In the genomic region with DNA sequence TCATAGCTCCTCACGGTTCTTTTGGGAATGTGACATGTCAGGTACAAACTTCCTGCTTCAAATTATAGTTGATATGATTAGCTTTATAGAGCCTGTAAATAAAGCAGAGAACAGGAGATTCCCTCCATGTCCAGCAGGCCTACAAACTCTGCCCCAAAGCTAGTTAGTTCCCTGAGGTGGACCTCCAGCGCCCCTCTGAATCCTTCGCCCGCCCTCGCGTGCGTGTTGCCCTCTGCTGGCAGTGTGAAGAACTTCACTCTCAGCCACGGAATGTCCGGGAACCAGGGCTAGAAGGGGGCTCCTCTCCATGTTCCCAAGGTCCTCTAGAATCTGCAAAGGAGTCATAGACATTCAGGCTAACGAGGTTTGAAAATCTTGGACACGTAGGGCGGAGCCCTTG, we compare ENCODE assay signal across 8 mouse cellular contexts. TPM values are rescaled to one million over a fixed set of nuclear protein-coding genes. Genes with fewer than 3 reads are reported as not detected.
DNase-seq lines count a peak whose midpoint lies in the region; ATAC-seq and TF ChIP-seq lines count a peak whose summit lies in the region.

No protein-coding gene starts in this region.

- no peaks in the 10 kb centered on the region for H3K79me2 ChIP-seq in heart, adult 2 months (replicated peaks; ENCODE audit: control insufficient read depth, insufficient read depth, low read length)
- no peaks in the 10 kb centered on the region for H3K79me2 ChIP-seq in liver, adult 2 months (ENCODE audit: control insufficient read depth, insufficient read depth, low read length)

- peaks cover 1% of the 10 kb centered on the region for H3K4me1 ChIP-seq in heart, adult 2 months (ENCODE audit: control insufficient read depth, insufficient read depth, low read length)
- peaks cover 7% of the 10 kb centered on the region for H3K4me1 ChIP-seq in heart, embryonic 11.5 days (ENCODE audit: control insufficient read depth, insufficient read depth, low read length)
- H3K4me1 ChIP-seq in cortical plate, adult 2 months (ENCODE audit: control insufficient read depth, insufficient read depth, low read length), result no peaks in the 10 kb centered on the region
- peaks cover 4% of the 10 kb centered on the region; the same call in 1 of the 2 replicates for H3K4me1 ChIP-seq in liver, adult 2 months (ENCODE audit: control insufficient read depth, insufficient read depth, low read length)

- no peak overlapping the region for H3K9ac ChIP-seq in heart, adult 2 months (ENCODE audit: low read depth, low read length)
- no peak overlapping the region for H3K9ac ChIP-seq in heart, embryonic 11.5 days (ENCODE audit: low read depth, low read length)
- H3K9ac ChIP-seq in liver, adult 2 months (ENCODE audit: low read depth, low read length), result no peak overlapping the region

- no peaks in the 10 kb centered on the region for H3K9me3 ChIP-seq in heart, embryonic 11.5 days (replicated peaks; ENCODE audit: control insufficient read depth, low read length)

- WGBS in heart, adult 2 months, result 10% methylated on average over 12 of the region's 12 CpGs
- WGBS in heart, embryonic 11.5 days (ENCODE audit: insufficient replicate concordance), result 4% methylated on average over 12 of the region's 12 CpGs
- WGBS in liver, adult 2 months, result 13% methylated on average over 12 of the region's 12 CpGs

- TF ChIP-seq EP300 in heart, adult 2 months (IDR thresholded peaks at IDR 0.05; ENCODE audit: insufficient read depth, low read depth, low read length), result no peak

- no peaks in the 10 kb centered on the region; the same call in 1 of the 2 replicates for H3K27me3 ChIP-seq in heart, adult 2 months (ENCODE audit: control insufficient read depth, insufficient read depth, low read length)
- peaks cover 96% of the 10 kb centered on the region for H3K27me3 ChIP-seq in heart, embryonic 11.5 days (ENCODE audit: control insufficient read depth, insufficient read depth, low read length)
- H3K27me3 ChIP-seq in liver, adult 2 months (ENCODE audit: control insufficient read depth, insufficient read depth, low read length), result no peaks in the 10 kb centered on the region

- H3K27ac ChIP-seq in heart, adult 2 months, result no peak overlapping the region
- H3K27ac ChIP-seq in heart, embryonic 11.5 days (ENCODE audit: low read depth, low read length), result no peak overlapping the region
- H3K27ac ChIP-seq in cortical plate, adult 2 months (ENCODE audit: insufficient read depth, low read length), result no peak overlapping the region
- H3K27ac ChIP-seq in liver, adult 2 months (replicated peaks; ENCODE audit: insufficient read depth, low read depth, low read length), result no peak overlapping the region

- no peak overlapping the region for H3K4me3 ChIP-seq in heart, adult 2 months
- no peak overlapping the region for H3K4me3 ChIP-seq in heart, embryonic 11.5 days (ENCODE audit: low read depth, low read length)
- no peak overlapping the region for H3K4me3 ChIP-seq in cortical plate, adult 2 months (ENCODE audit: insufficient read depth, low read length)
- no peak overlapping the region for H3K4me3 ChIP-seq in liver, adult 2 months (ENCODE audit: insufficient read depth, low read depth, low read length)

- intact Hi-C loops in heart, adult 2 months (cut with DNase I), result loop anchor here (5.0 kb wide), 1 partner anchor 416 kb away; no protein-coding TSS in a partner anchor

- TF ChIP-seq CTCF in heart, adult 2 months (IDR thresholded peaks at IDR 0.05), result peak; percentile 87
- TF ChIP-seq CTCF in cortical plate, adult 2 months (IDR thresholded peaks at IDR 0.05; ENCODE audit: extremely low read depth, insufficient read depth, low read length), result peak; percentile 49
- peak; percentile 84 for TF ChIP-seq CTCF in liver, adult 2 months (IDR thresholded peaks at IDR 0.05; ENCODE audit: low read depth, low read length)

- peak in 1 of 2 experiments; percentile 56 for DNase-seq in heart, adult 2 months
- peak; percentile 49 for DNase-seq in CD4-positive helper T cell, adult 2 months (ENCODE audit: low read depth, low spot score)
- DNase-seq in liver, adult 2 months (ENCODE audit: extremely low read depth, low read depth, low spot score), result no peak
- peak; percentile 70 for DNase-seq in testis, postnatal 10 days (ENCODE audit: low spot score)
- no peak for DNase-seq in ovary, postnatal 10 days (ENCODE audit: low spot score)
- no peak for DNase-seq in layer of hippocampus, adult 9-11 months

- TF ChIP-seq POLR2A in heart, adult 2 months (IDR thresholded peaks at IDR 0.05; ENCODE audit: insufficient read depth, low read depth, low read length), result no peak
- no peak for TF ChIP-seq POLR2A in cortical plate, adult 2 months (IDR thresholded peaks at IDR 0.05; ENCODE audit: extremely low read depth, insufficient read depth, low read length)
- no peak for TF ChIP-seq POLR2A in liver, adult 2 months (IDR thresholded peaks at IDR 0.05; ENCODE audit: extremely low read depth, insufficient read depth, low read length)

- no peaks in the 10 kb centered on the region for H3K36me3 ChIP-seq in heart, adult 2 months (ENCODE audit: control insufficient read depth, insufficient read depth, low read length)
- no peaks in the 10 kb centered on the region for H3K36me3 ChIP-seq in heart, embryonic 11.5 days (ENCODE audit: control insufficient read depth, insufficient read depth, low read length)
- H3K36me3 ChIP-seq in liver, adult 2 months (ENCODE audit: control insufficient read depth, insufficient read depth, low read length), result no peaks in the 10 kb centered on the region

- H3K4me2 ChIP-seq in heart, embryonic 11.5 days, result no peak overlapping the region; the same call in 1 of the 2 replicates

- ATAC-seq in heart, embryonic 11.5 days (replicated peaks; ENCODE audit: insufficient number of reproducible peaks, low FRiP score, low TSS enrichment), result no peak

RNA-seq across cellular contexts. Expression of gene Smug1, which starts 11.2 kb away (rescaled TPM):
- total RNA-seq in heart, adult 2 months (2021), result 10 to 100 TPM; 13.9 to 15.2 TPM
- 13.3 and 13.9 TPM in 2 replicates for polyA plus RNA-seq in heart, adult 2 months (2012; rRNA removed)
- 14.7 and 17.7 TPM in 2 replicates for polyA plus RNA-seq in heart, embryonic 11.5 days (2014; fragmentation: Nextera tagmentation; extraction: Ambion mirVana)
- 19.5 and 19.9 TPM in 2 replicates for polyA plus RNA-seq in cortical plate, adult 2 months (2012; rRNA removed)
- 6.8 and 8.1 TPM in 2 replicates for total RNA-seq in liver, adult 2 months (2014; rRNA removed)
- 9.9 and 11.1 TPM in 2 replicates for polyA plus RNA-seq in liver, adult 2 months (2012; rRNA removed)

Comparison
In these comparisons a context has a peak if more than half of its experiments do, and no peak if none do; other contexts are left out.
1. DNase-seq: peak in CD4-positive helper T cell, adult 2 months (single experiment) and testis, postnatal 10 days (single experiment); none in liver, adult 2 months (single experiment), ovary, postnatal 10 days (single experiment) and layer of hippocampus, adult 9-11 months (single experiment).
2. Peak in every context shown above with its lines, with median percentiles within 50 percentile points of each other: CTCF ChIP-seq.